Mouse (Mus musculus): ENCODE results near the gene Il1r1. TPM values are rescaled to one million over a fixed set of nuclear protein-coding genes. Genes with fewer than 3 reads are reported as not detected.

The Il1r1 gene
- polyA plus RNA-seq, 1 experiment from 2014 or later, result 11.4 TPM

DNA sequence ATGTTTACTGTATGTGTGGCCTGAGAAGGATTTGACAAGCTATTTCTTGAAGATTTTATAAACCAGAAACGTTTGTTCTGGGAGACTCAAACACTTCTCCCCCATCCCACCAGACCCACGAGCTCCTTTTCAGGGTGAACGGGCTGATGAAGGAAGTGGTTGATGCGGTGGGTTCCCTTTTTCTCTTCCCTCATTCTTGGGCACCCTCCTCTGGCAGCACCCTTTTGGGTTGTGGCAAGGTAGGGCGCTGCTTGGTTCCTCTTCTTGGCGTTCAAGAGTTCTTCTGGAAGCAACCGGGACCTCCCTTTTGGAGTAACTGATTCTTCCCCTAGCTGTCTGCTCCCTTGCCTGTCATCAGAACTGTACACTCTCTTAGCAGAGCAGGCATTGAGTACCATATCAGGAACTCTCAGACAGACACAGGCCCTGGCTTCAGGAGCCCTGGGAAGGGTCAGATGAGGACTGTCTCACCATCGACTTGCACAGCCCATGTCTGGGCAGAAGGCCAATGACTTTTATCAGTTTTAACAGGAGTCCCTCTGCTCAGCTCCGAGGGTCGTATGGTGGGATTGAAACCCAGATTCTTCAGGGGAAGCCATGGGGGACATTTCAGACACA, 131.1 kb downstream of the Il1r1 start:
- WGBS, result 56% methylated on average over 10 of the region's 10 CpGs
- no peaks in the 10 kb centered on the region for H3K9me3 ChIP-seq (replicated peaks; ENCODE audit: control insufficient read depth, low read length)
- 0 out of 2 replicates have a peak, but pooled peaks cover 3% of the 10 kb centered on the region for H3K4me1 ChIP-seq (ENCODE audit: control insufficient read depth, insufficient read depth, low read length)
- no peaks in the 10 kb centered on the region for H3K36me3 ChIP-seq (ENCODE audit: control insufficient read depth, insufficient read depth, low read length)
- no peaks in the 10 kb centered on the region for H3K27me3 ChIP-seq (ENCODE audit: control insufficient read depth, insufficient read depth, low read length)
- H3K9ac ChIP-seq (ENCODE audit: low read length), result no peak overlapping the region
- no peak for ATAC-seq (ENCODE audit: insufficient read depth, low FRiP score)
- H3K4me3 ChIP-seq (replicated peaks; ENCODE audit: low read length), result no peak overlapping the region
- no peak overlapping the region for H3K4me2 ChIP-seq (ENCODE audit: low read depth, low read length)
- no peak overlapping the region for H3K27ac ChIP-seq (ENCODE audit: low read length)

DNA sequence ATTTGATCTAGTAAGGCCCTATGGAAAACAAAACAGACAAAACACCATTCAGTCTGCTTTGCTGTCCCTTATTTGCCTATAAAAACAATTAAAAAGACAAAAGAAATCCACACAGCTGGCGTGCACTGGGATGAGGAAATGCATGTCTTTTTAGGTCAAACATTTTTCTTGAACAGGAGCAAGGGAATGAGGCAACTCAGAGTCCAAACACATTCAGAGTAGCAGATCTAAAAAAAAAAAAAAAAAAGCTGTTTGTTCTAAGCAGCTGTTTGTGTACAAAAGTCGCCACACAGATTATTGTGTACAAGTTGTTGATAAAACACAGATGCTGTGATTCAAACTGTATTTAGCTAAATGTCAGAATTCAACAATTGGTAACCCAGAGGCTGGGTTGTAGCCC, 133.0 kb downstream of the Il1r1 start:
- no peak for ATAC-seq (ENCODE audit: insufficient read depth, low FRiP score)
- H3K4me1 ChIP-seq (ENCODE audit: control insufficient read depth, insufficient read depth, low read length), result 0 out of 2 replicates have a peak, but pooled peaks cover 3% of the 10 kb centered on the region
- WGBS, result 52% methylated on average over 2 of the region's 2 CpGs
- no peak overlapping the region for H3K4me3 ChIP-seq (replicated peaks; ENCODE audit: low read length)
- H3K27me3 ChIP-seq (ENCODE audit: control insufficient read depth, insufficient read depth, low read length), result no peaks in the 10 kb centered on the region
- peak overlapping the region; percentile 29; the same call in 1 of the 2 replicates for H3K27ac ChIP-seq (ENCODE audit: low read length)
- H3K36me3 ChIP-seq (ENCODE audit: control insufficient read depth, insufficient read depth, low read length), result no peaks in the 10 kb centered on the region
- H3K9ac ChIP-seq (ENCODE audit: low read length), result no peak overlapping the region
- no peak overlapping the region for H3K4me2 ChIP-seq (ENCODE audit: low read depth, low read length)
- no peaks in the 10 kb centered on the region for H3K9me3 ChIP-seq (replicated peaks; ENCODE audit: control insufficient read depth, low read length)

DNA sequence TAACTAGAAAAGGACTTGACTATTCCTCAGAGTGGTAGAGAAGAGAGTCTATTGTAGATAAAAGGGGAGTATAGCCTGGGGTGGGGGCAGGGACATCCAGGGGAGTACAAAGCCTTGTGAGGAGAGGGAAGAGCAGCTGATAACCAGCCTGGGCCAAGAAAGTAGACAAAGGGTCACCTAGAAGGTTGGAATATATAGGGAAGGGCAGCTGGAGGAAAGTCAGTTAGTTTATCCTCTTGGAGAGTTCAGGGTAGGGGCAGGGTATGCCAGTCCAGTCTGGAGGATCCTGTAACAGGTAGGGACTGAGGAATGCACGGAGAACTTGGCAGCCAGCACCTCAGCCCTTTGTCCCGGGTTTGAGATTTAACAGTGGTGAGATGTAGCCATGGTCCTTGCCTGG, 133.5 kb downstream of the Il1r1 start:
- no peaks in the 10 kb centered on the region for H3K36me3 ChIP-seq (ENCODE audit: control insufficient read depth, insufficient read depth, low read length)
- 0 out of 2 replicates have a peak, but pooled peaks cover 3% of the 10 kb centered on the region for H3K4me1 ChIP-seq (ENCODE audit: control insufficient read depth, insufficient read depth, low read length)
- no peaks in the 10 kb centered on the region for H3K9me3 ChIP-seq (replicated peaks; ENCODE audit: control insufficient read depth, low read length)
- H3K9ac ChIP-seq (ENCODE audit: low read length), result no peak overlapping the region
- 0 out of 2 replicates have a peak, but pooled peaks have one; percentile 17 for ATAC-seq (ENCODE audit: insufficient read depth, low FRiP score)
- no peak overlapping the region for H3K4me2 ChIP-seq (ENCODE audit: low read depth, low read length)
- no peak overlapping the region for H3K4me3 ChIP-seq (replicated peaks; ENCODE audit: low read length)
- no peaks in the 10 kb centered on the region for H3K27me3 ChIP-seq (ENCODE audit: control insufficient read depth, insufficient read depth, low read length)
- H3K27ac ChIP-seq (ENCODE audit: low read length), result peak overlapping the region; percentile 29; the same call in 1 of the 2 replicates
- 78% methylated on average over 2 of the region's 2 CpGs for WGBS

- WGBS, result 64% methylated on average over 4 of the region's 4 CpGs
- 0 out of 2 replicates have a peak, but pooled peaks cover 3% of the 10 kb centered on the region for H3K4me1 ChIP-seq (ENCODE audit: control insufficient read depth, insufficient read depth, low read length)
- H3K4me2 ChIP-seq (ENCODE audit: low read depth, low read length), result no peak overlapping the region
- H3K9me3 ChIP-seq (replicated peaks; ENCODE audit: control insufficient read depth, low read length), result no peaks in the 10 kb centered on the region
- H3K27me3 ChIP-seq (ENCODE audit: control insufficient read depth, insufficient read depth, low read length), result no peaks in the 10 kb centered on the region
- no peak overlapping the region for H3K4me3 ChIP-seq (replicated peaks; ENCODE audit: low read length)
- no peak overlapping the region for H3K27ac ChIP-seq (ENCODE audit: low read length)
- no peak overlapping the region for H3K9ac ChIP-seq (ENCODE audit: low read length)
- no peaks in the 10 kb centered on the region for H3K36me3 ChIP-seq (ENCODE audit: control insufficient read depth, insufficient read depth, low read length)
- ATAC-seq (ENCODE audit: insufficient read depth, low FRiP score), result no peak
Measured at GRCm38 (mm10) chr1:40358771-40359181, 133.9 kb downstream of the Il1r1 start.

GRCm38 (mm10) chr1:40359731-40360130, 134.9 kb downstream of the Il1r1 start:
- H3K27ac ChIP-seq (ENCODE audit: low read length), result no peak overlapping the region
- ATAC-seq (ENCODE audit: insufficient read depth, low FRiP score), result no peak
- no peak overlapping the region for H3K9ac ChIP-seq (ENCODE audit: low read length)
- 0 out of 2 replicates have a peak, but pooled peaks cover 3% of the 10 kb centered on the region for H3K4me1 ChIP-seq (ENCODE audit: control insufficient read depth, insufficient read depth, low read length)
- 36% methylated on average over 2 of the region's 2 CpGs for WGBS
- H3K9me3 ChIP-seq (replicated peaks; ENCODE audit: control insufficient read depth, low read length), result no peaks in the 10 kb centered on the region
- no peak overlapping the region for H3K4me3 ChIP-seq (replicated peaks; ENCODE audit: low read length)
- no peaks in the 10 kb centered on the region for H3K36me3 ChIP-seq (ENCODE audit: control insufficient read depth, insufficient read depth, low read length)
- H3K4me2 ChIP-seq (ENCODE audit: low read depth, low read length), result no peak overlapping the region
- no peaks in the 10 kb centered on the region for H3K27me3 ChIP-seq (ENCODE audit: control insufficient read depth, insufficient read depth, low read length)

DNA sequence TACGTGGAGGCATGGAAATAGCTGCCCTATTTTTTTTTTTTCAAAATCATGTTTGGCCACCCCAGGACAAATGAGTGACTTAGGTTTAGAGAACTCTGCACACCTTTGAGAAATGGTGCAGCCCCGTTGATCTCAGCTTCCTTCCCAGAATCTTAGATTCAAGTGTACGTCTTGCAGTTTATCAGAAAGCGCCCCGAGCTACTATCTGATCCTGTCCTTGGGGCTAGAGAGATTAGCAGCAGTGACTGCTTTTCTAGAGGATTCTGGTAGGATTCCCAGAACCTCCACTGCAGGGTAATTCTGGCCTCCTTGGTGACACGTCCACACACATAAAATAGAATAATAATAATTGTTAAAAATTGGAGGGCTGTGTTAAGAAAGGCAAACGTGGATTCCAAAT, 136.1 kb downstream of the Il1r1 start:
- no peaks in the 10 kb centered on the region for H3K27me3 ChIP-seq (ENCODE audit: control insufficient read depth, insufficient read depth, low read length)
- ATAC-seq (ENCODE audit: insufficient read depth, low FRiP score), result no peak
- H3K4me1 ChIP-seq (ENCODE audit: control insufficient read depth, insufficient read depth, low read length), result 0 out of 2 replicates have a peak, but pooled peaks cover 3% of the 10 kb centered on the region
- H3K9me3 ChIP-seq (replicated peaks; ENCODE audit: control insufficient read depth, low read length), result no peaks in the 10 kb centered on the region
- H3K27ac ChIP-seq (ENCODE audit: low read length), result no peak overlapping the region
- no peaks in the 10 kb centered on the region for H3K36me3 ChIP-seq (ENCODE audit: control insufficient read depth, insufficient read depth, low read length)
- H3K4me3 ChIP-seq (replicated peaks; ENCODE audit: low read length), result no peak overlapping the region
- no peak overlapping the region for H3K9ac ChIP-seq (ENCODE audit: low read length)
- 69% methylated on average over 7 of the region's 7 CpGs for WGBS
- no peak overlapping the region for H3K4me2 ChIP-seq (ENCODE audit: low read depth, low read length)

GRCm38 (mm10) chr1:40361596-40361995, 136.7 kb downstream of the Il1r1 start:
- Histone ChIP-seq H3K4me3 (replicated peaks; ENCODE audit: low read length) (no peak overlapping the region), H3K27me3 (ENCODE audit: control insufficient read depth, insufficient read depth, low read length) (no peaks in the 10 kb centered on the region), H3K4me1 (ENCODE audit: control insufficient read depth, insufficient read depth, low read length) (0 out of 2 replicates have a peak, but pooled peaks cover 3% of the 10 kb centered on the region), H3K27ac (ENCODE audit: low read length) (no peak overlapping the region), H3K4me2 (ENCODE audit: low read depth, low read length) (no peak overlapping the region), H3K36me3 (ENCODE audit: control insufficient read depth, insufficient read depth, low read length) (no peaks in the 10 kb centered on the region), H3K9me3 (replicated peaks; ENCODE audit: control insufficient read depth, low read length) (no peaks in the 10 kb centered on the region), H3K9ac (ENCODE audit: low read length) (no peak overlapping the region)
- WGBS, result 65% methylated on average over 1 of the region's 1 CpGs
- no peak for ATAC-seq (ENCODE audit: insufficient read depth, low FRiP score)

DNA sequence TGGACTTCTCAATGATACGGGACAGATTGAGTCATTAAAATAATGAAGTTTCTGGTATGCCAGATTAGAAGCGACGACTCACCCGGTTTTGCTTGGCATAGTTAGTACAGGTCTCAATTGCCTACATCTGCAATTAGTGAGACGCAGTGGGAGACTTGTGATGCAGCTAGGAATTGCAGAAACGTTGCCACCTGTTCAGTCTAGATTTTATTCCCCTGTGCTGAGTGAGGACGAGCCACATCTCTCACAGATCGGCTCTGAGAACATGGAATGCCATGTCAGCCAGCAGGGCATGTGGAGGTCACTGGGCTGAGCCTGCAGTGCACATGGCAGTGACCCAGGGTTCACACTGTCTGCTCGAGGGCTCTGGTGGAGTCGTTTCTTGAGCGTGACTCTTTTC, 137.9 kb downstream of the Il1r1 start:
- no peaks in the 10 kb centered on the region for H3K27me3 ChIP-seq (ENCODE audit: control insufficient read depth, insufficient read depth, low read length)
- WGBS, result 71% methylated on average over 11 of the region's 11 CpGs
- no peak for ATAC-seq (ENCODE audit: insufficient read depth, low FRiP score)
- no peaks in the 10 kb centered on the region for H3K9me3 ChIP-seq (replicated peaks; ENCODE audit: control insufficient read depth, low read length)
- no peaks in the 10 kb centered on the region for H3K36me3 ChIP-seq (ENCODE audit: control insufficient read depth, insufficient read depth, low read length)
- no peaks in the 10 kb centered on the region for H3K4me1 ChIP-seq (ENCODE audit: control insufficient read depth, insufficient read depth, low read length)
- H3K4me3 ChIP-seq (replicated peaks; ENCODE audit: low read length), result no peak overlapping the region
- H3K9ac ChIP-seq (ENCODE audit: low read length), result no peak overlapping the region
- no peak overlapping the region for H3K4me2 ChIP-seq (ENCODE audit: low read depth, low read length)
- H3K27ac ChIP-seq (ENCODE audit: low read length), result no peak overlapping the region

Measured in stomach, embryonic 16.5 days (tissue).